Mouse (Mus musculus): ENCODE measurements around the gene Clic3. TPM values are rescaled to one million over a fixed set of nuclear protein-coding genes. Genes with fewer than 3 reads are reported as not detected.
"Not testable (repeated sequence)": the region's sequence is repeated elsewhere in the genome, so short reads cannot be mapped to it uniquely, and the experiment has no call there.

The Clic3 gene
- 20.0 and 30.2 TPM in 2 replicates for polyA plus RNA-seq (2014; fragmentation: Nextera tagmentation; extraction: Ambion mirVana)

GRCm38 (mm10) chr2:25456205-25456953 lies at the start of gene Clic3:
Gene Clic3 (plus strand): TSS chr2:25456838.
- ATAC-seq (ENCODE audit: insufficient read depth) (no peak), DNase-seq (peak; percentile 36)
- 41% methylated on average over 14 of the region's 14 CpGs for WGBS
- H3K27ac ChIP-seq (ENCODE audit: low read depth): 0 out of 2 replicates have a peak within 1 kb of the TSS, but pooled peaks have one; percentile 8
- H3K4me1 ChIP-seq (ENCODE audit: insufficient read depth): no peaks in the 10 kb centered on the region; the same call in 1 of the 2 replicates
- H3K27me3 ChIP-seq (ENCODE audit: insufficient read depth, low read length): no peaks in the 10 kb centered on the region
- no peak within 1 kb of the TSS for H3K9ac ChIP-seq
- H3K4me3 ChIP-seq (ENCODE audit: low read depth, low read length): no peak within 1 kb of the TSS
- 0 out of 2 replicates have a peak, but pooled peaks have one; percentile 1 for TF ChIP-seq CTCF (IDR thresholded peaks at IDR 0.05; ENCODE audit: low read depth)
- no peaks in the 10 kb centered on the region for H3K9me3 ChIP-seq (ENCODE audit: low read depth, low read length)
- H3K36me3 ChIP-seq (ENCODE audit: insufficient read depth): peaks cover 12% of the 10 kb centered on the region; the same call in 1 of the 2 replicates
- H3K4me2 ChIP-seq: peak within 1 kb of the TSS; percentile 15; the same call in 1 of the 2 replicates

- H3K9ac ChIP-seq: no peak overlapping the region
- DNase-seq (no peak), ATAC-seq (ENCODE audit: insufficient read depth) (no peak)
- H3K9me3 ChIP-seq (ENCODE audit: low read depth, low read length): no peaks in the 10 kb centered on the region
- H3K4me3 ChIP-seq (ENCODE audit: low read depth, low read length): no peak overlapping the region
- no peak overlapping the region for H3K27ac ChIP-seq (ENCODE audit: low read depth)
- 68% methylated on average over 10 of the region's 10 CpGs for WGBS
- peaks cover 7% of the 10 kb centered on the region for H3K27me3 ChIP-seq (ENCODE audit: insufficient read depth, low read length)
- no peaks in the 10 kb centered on the region for H3K36me3 ChIP-seq (ENCODE audit: insufficient read depth)
- H3K4me1 ChIP-seq (ENCODE audit: insufficient read depth): no peaks in the 10 kb centered on the region
- no peak for TF ChIP-seq CTCF (IDR thresholded peaks at IDR 0.05; ENCODE audit: low read depth)
- no peak overlapping the region for H3K4me2 ChIP-seq
These were observed 47.7 kb upstream of the Clic3 start for GRCm38 (mm10) chr2:25408908-25409307.

- H3K4me2 ChIP-seq; H3K27ac ChIP-seq (ENCODE audit: low read depth); H3K4me1 ChIP-seq (ENCODE audit: insufficient read depth); DNase-seq; H3K4me3 ChIP-seq (ENCODE audit: low read depth, low read length); H3K9ac ChIP-seq; H3K9me3 ChIP-seq (ENCODE audit: low read depth, low read length); H3K27me3 ChIP-seq (ENCODE audit: insufficient read depth, low read length); H3K36me3 ChIP-seq (ENCODE audit: insufficient read depth); ATAC-seq (ENCODE audit: insufficient read depth): not testable (repeated sequence)
These were observed 43.2 kb upstream of the Clic3 start for GRCm38 (mm10) chr2:25413436-25413835.

GRCm38 (mm10) chr2:25417426-25417825 lies 39.2 kb upstream of the Clic3 start:
- Histone ChIP-seq H3K4me1 (ENCODE audit: insufficient read depth) (no peaks in the 10 kb centered on the region), H3K36me3 (ENCODE audit: insufficient read depth) (no peaks in the 10 kb centered on the region), H3K27me3 (ENCODE audit: insufficient read depth, low read length) (no peaks in the 10 kb centered on the region; the same call in 1 of the 2 replicates), H3K9ac (no peak overlapping the region), H3K4me2 (no peak overlapping the region), H3K27ac (ENCODE audit: low read depth) (no peak overlapping the region), H3K4me3 (ENCODE audit: low read depth, low read length) (no peak overlapping the region), H3K9me3 (ENCODE audit: low read depth, low read length) (no peaks in the 10 kb centered on the region)
- no peak for DNase-seq
- WGBS: 30% methylated on average over 3 of the region's 3 CpGs
- no peak for ATAC-seq (ENCODE audit: insufficient read depth)
- no peak for TF ChIP-seq CTCF (IDR thresholded peaks at IDR 0.05; ENCODE audit: low read depth)

GRCm38 (mm10) chr2:25421896-25422295 lies 34.7 kb upstream of the Clic3 start:
- peak; percentile 71 for DNase-seq
- TF ChIP-seq CTCF (IDR thresholded peaks at IDR 0.05; ENCODE audit: low read depth): peak; percentile 74
- Histone ChIP-seq H3K27me3 (ENCODE audit: insufficient read depth, low read length) (peaks cover 27% of the 10 kb centered on the region), H3K4me3 (ENCODE audit: low read depth, low read length) (no peak overlapping the region), H3K9ac (no peak overlapping the region), H3K4me2 (no peak overlapping the region), H3K9me3 (ENCODE audit: low read depth, low read length) (no peaks in the 10 kb centered on the region), H3K4me1 (ENCODE audit: insufficient read depth) (no peaks in the 10 kb centered on the region), H3K27ac (ENCODE audit: low read depth) (no peak overlapping the region), H3K36me3 (ENCODE audit: insufficient read depth) (no peaks in the 10 kb centered on the region)
- 20% methylated on average over 3 of the region's 3 CpGs for WGBS
- ATAC-seq (ENCODE audit: insufficient read depth): 0 out of 2 replicates have a peak, but pooled peaks have one; percentile 24

- no peak for TF ChIP-seq CTCF (IDR thresholded peaks at IDR 0.05; ENCODE audit: low read depth)
- Histone ChIP-seq H3K9me3 (ENCODE audit: low read depth, low read length) (no peaks in the 10 kb centered on the region), H3K36me3 (ENCODE audit: insufficient read depth) (no peaks in the 10 kb centered on the region), H3K27ac (ENCODE audit: low read depth) (no peak within 1 kb of the TSS), H3K9ac (no peak within 1 kb of the TSS), H3K4me3 (ENCODE audit: low read depth, low read length) (no peak within 1 kb of the TSS), H3K27me3 (ENCODE audit: insufficient read depth, low read length) (peaks cover 27% of the 10 kb centered on the region), H3K4me1 (ENCODE audit: insufficient read depth) (no peaks in the 10 kb centered on the region), H3K4me2 (no peak within 1 kb of the TSS)
- no peak for ATAC-seq (ENCODE audit: insufficient read depth)
- 54% methylated on average over 17 of the region's 17 CpGs for WGBS
- DNase-seq: no peak
These were observed 33.8 kb upstream of the Clic3 start, which contains the start of gene Fut7 for GRCm38 (mm10) chr2:25422587-25423410. Gene Fut7 (plus strand): TSS chr2:25423267.

GRCm38 (mm10) chr2:25423626-25424025 lies 33.0 kb upstream of the Clic3 start:
- WGBS: 75% methylated on average over 1 of the region's 1 CpGs
- Histone ChIP-seq H3K4me1 (ENCODE audit: insufficient read depth) (no peaks in the 10 kb centered on the region), H3K9ac (no peak overlapping the region), H3K36me3 (ENCODE audit: insufficient read depth) (no peaks in the 10 kb centered on the region), H3K4me2 (no peak overlapping the region), H3K27me3 (ENCODE audit: insufficient read depth, low read length) (peaks cover 27% of the 10 kb centered on the region), H3K9me3 (ENCODE audit: low read depth, low read length) (no peaks in the 10 kb centered on the region), H3K4me3 (ENCODE audit: low read depth, low read length) (no peak overlapping the region), H3K27ac (ENCODE audit: low read depth) (no peak overlapping the region)
- ATAC-seq (ENCODE audit: insufficient read depth) (no peak), DNase-seq (no peak)
- no peak for TF ChIP-seq CTCF (IDR thresholded peaks at IDR 0.05; ENCODE audit: low read depth)

Measured in lung, embryonic 14.5 days (tissue).